Mouse (Mus musculus) frontal cortex, postnatal 36 days (tissue): ENCODE data around the gene Zg16.

ENCODE experiments used
- DNase-seq, 2 experiments: peaks; one replicate each; pipeline ENCODE4 v3.0.0; 2022; ENCODE audit warnings: low spot score in 2 of 2

Zg16 gene

GRCm38 (mm10) chr7:127021563-127022527 is 65.3 kb downstream of the Zg16 start:
- peak in 1 of 2 experiments; percentile 46 for DNase-seq

- peak; percentile 71 to 75 for DNase-seq
Measured at GRCm38 (mm10) chr7:127020901-127021562, 66.1 kb downstream of the Zg16 start, which contains the start of the genes Gm42742 and Prrt2. Gm42742 (minus strand) TSS chr7:127021097. Prrt2 (minus strand) TSS chr7:127021211.

- DNase-seq = no peak
Measured at GRCm38 (mm10) chr7:127020491-127020890, 66.6 kb downstream of the Zg16 start.

GRCm38 (mm10) chr7:127020031-127020430 is 67.1 kb downstream of the Zg16 start:
- peak in 1 of 2 experiments; percentile 36 for DNase-seq

- DNase-seq = no peak
Measured at GRCm38 (mm10) chr7:127019306-127019960, 67.7 kb downstream of the Zg16 start.

- DNase-seq = peak in 1 of 2 experiments; percentile 21
Measured at GRCm38 (mm10) chr7:127018416-127019305, 68.5 kb downstream of the Zg16 start.

- no peak for DNase-seq
Measured at GRCm38 (mm10) chr7:127017950-127018345, 69.2 kb downstream of the Zg16 start.

GRCm38 (mm10) chr7:127016971-127017949 is 69.9 kb downstream of the Zg16 start, which contains the start of gene Pagr1a:
Pagr1a (minus strand) TSS chr7:127017352.
- peak; percentile 98 for DNase-seq

GRCm38 (mm10) chr7:127016486-127016938 is 70.6 kb downstream of the Zg16 start:
- DNase-seq = peak in 1 of 2 experiments; percentile 65

- DNase-seq = no peak
Measured at GRCm38 (mm10) chr7:127016481-127016485, 70.8 kb downstream of the Zg16 start, which contains the start of gene Pagr1b. Pagr1b (minus strand) TSS chr7:127016484.

GRCm38 (mm10) chr7:127016081-127016480 is 71.0 kb downstream of the Zg16 start:
- no peak for DNase-seq

- no peak for DNase-seq
Measured at GRCm38 (mm10) chr7:127014993-127015392, 72.1 kb downstream of the Zg16 start.

GRCm38 (mm10) chr7:127014320-127014719 is 72.8 kb downstream of the Zg16 start, which contains the start of gene Mvp:
Mvp (minus strand) TSS chr7:127014621.
- DNase-seq = peak in 1 of 2 experiments; percentile 13

GRCm38 (mm10) chr7:127013385-127013784 is 73.7 kb downstream of the Zg16 start:
- no peak for DNase-seq

GRCm38 (mm10) chr7:127012845-127013244 is 74.3 kb downstream of the Zg16 start:
- DNase-seq = no peak

GRCm38 (mm10) chr7:127012374-127012773 is 74.8 kb downstream of the Zg16 start:
- no peak for DNase-seq

GRCm38 (mm10) chr7:127011717-127012116 is 75.4 kb downstream of the Zg16 start:
- DNase-seq = no peak

GRCm38 (mm10) chr7:127011051-127011450 is 76.1 kb downstream of the Zg16 start:
- DNase-seq = no peak

GRCm38 (mm10) chr7:127009307-127010085 is 77.6 kb downstream of the Zg16 start:
- no peak for DNase-seq
